Mouse (Mus musculus): ENCODE measurements around the gene Ovca2.

- TF ChIP-seq POLR2A (IDR thresholded peaks at IDR 0.05; ENCODE audit: low read depth, low read length) (no peak), CTCF (IDR thresholded peaks at IDR 0.05; ENCODE audit: extremely low read depth, insufficient read length, insufficient replicate concordance, low read depth, low read length) (no peak)
Measured at GRCm38 (mm10) chr11:75134485-75135068, 44.1 kb downstream of the Ovca2 start.
